Mouse (Mus musculus) hindbrain, embryonic 10.5 days (tissue): ENCODE results near the gene Hspd1. TPM values are rescaled to one million over a fixed set of nuclear protein-coding genes. Genes with fewer than 3 reads are reported as not detected.
"Not testable (repeated sequence)": the region's sequence is repeated elsewhere in the genome, so short reads cannot be mapped to it uniquely, and the experiment has no call there.

ENCODE experiments used
- DNase-seq: peaks from one replicate; pipeline ENCODE4 v3.0.0-alpha.2; 2017; ENCODE audit warnings: low spot score
- H3K27ac ChIP-seq: fragments of 300-500 bp; sonication (generic); 2 replicates; pipeline ENCODE4 v1.5.1; 2016; ENCODE audit warnings: mild to moderate bottlenecking, moderate library complexity
- H3K27me3 ChIP-seq: fragments of 300-500 bp; sonication (generic); 2 replicates; pipeline ENCODE4 v1.6.1; 2016; ENCODE audit warnings: mild to moderate bottlenecking; ENCODE audit not compliant: poor library complexity, insufficient read depth, severe bottlenecking
- H3K36me3 ChIP-seq: fragments of 300-500 bp; sonication (generic); 2 replicates; pipeline ENCODE4 v1.6.1; 2016; ENCODE audit warnings: mild to moderate bottlenecking, moderate library complexity
- H3K4me1 ChIP-seq: fragments of 300-500 bp; sonication (generic); replicated peaks from 2 replicates; pipeline ENCODE4 v1.6.1; 2016; ENCODE audit warnings: mild to moderate bottlenecking
- H3K4me3 ChIP-seq: fragments of 300-500 bp; sonication (generic); 2 replicates; pipeline ENCODE4 v1.5.1; 2016; ENCODE audit warnings: mild to moderate bottlenecking, moderate library complexity
- H3K9me3 ChIP-seq: fragments of 300-500 bp; sonication (generic); 2 replicates; pipeline ENCODE4 v1.6.1; 2016; ENCODE audit warnings: mild to moderate bottlenecking, moderate library complexity
- WGBS: fragments of 180-500 bp; shearing (Covaris S2); methylation state at CpG from one replicate; pipeline ENCODE4 v1.1.7; 2016; 5-methylcytosine and 5-hydroxymethylcytosine counted together
- polyA plus RNA-seq: library from polyadenylated mRNA; unstranded; fragments of >200 nt; fragmentation: Nextera tagmentation; extraction: Ambion mirVana; gene quantifications from 2 replicates; pipeline ENCODE4 v1.2.1, GENCODE M21; 2016

The Hspd1 gene
- polyA plus RNA-seq, 1 experiment from 2014 or later: 325 TPM

DNA sequence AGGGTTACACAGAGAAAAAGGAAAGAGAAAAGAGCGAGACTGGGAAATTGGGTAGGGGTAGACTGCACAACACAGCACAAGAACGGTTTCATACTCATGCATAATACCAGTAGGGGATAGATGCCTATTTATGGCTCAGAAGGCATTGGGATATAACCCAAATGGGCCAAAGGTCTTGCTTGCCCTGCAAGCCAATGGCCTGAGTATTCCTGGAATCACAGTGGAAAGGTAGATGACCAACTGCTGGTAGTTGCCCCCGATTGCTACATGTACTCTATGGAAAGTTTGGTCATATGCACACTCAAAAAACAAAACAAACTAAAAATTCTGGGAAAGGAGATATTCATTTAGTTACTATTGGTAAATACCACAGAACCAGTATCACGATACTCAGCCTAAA is 8.4 kb downstream of the Hspd1 start:
- Histone ChIP-seq H3K9me3 (0 out of 2 replicates have a peak, but pooled peaks cover 6% of the 10 kb centered on the region), H3K4me3 (no peak overlapping the region), H3K27ac (no peak overlapping the region), H3K4me1 (peaks cover 10% of the 10 kb centered on the region), H3K36me3 (peaks cover 87% of the 10 kb centered on the region), H3K27me3 (no peaks in the 10 kb centered on the region)
- WGBS: 93% methylated on average over 4 of the region's 4 CpGs
- DNase-seq: no peak

DNA sequence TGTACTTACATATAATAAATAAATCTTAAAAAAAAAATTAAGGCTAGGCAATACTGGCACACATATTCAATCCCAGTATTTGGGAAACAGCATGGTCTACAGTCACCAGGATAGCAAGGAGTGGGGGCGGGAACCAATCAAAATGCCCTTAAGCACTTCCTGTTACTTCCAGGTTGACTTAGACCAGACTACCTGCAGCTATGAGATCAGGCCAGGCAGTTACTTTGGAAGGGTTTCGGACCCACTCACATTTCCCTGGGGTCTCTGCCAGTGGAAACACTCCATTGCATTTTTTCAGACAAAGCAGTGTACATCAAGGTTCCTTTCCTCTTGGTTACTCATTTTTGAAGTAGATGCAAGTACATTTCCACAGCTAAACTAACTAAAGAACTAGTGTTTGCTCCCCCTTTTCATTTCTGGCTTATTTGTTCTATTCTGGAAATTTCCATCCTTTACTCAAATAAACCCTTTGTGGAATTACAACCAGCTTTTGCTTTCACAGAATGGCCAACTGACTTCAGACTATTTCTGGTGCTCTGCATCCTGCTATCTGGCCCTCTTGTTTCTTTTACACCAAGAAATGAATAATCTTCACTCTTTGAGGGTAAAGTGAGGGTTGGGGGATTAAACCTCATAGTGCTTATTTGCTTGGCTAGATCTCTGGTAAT is 11.1 kb downstream of the Hspd1 start:
- no peak for DNase-seq

DNA sequence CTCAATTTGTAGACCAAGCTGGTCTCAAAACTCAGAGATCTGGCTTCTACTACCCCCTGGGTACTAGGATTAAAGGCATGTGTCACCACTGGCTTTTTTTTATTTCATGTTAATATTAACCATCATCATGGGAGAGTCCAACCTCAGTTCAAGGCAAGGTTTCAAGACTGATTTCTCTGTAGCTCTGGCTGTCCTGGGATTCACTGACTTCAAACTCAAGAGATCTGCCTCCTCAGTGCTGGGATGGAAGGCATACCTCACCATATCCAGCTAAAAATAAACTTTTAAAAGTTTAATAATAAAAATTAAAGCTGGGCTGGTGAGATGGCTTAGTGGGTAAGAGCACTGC is 11.7 kb downstream of the Hspd1 start:
- Histone ChIP-seq H3K27ac (no peak overlapping the region), H3K36me3 (peaks cover 73% of the 10 kb centered on the region), H3K9me3 (no peaks in the 10 kb centered on the region), H3K4me1 (no peaks in the 10 kb centered on the region), H3K27me3 (no peaks in the 10 kb centered on the region), H3K4me3 (no peak overlapping the region)
- no peak for DNase-seq

More for the DNA sequence above, 11.1 kb downstream of the Hspd1 start:
- H3K9me3 ChIP-seq: no peaks in the 10 kb centered on the region
- WGBS: 85% methylated on average over 2 of the region's 2 CpGs
- H3K27me3 ChIP-seq: no peaks in the 10 kb centered on the region
- no peaks in the 10 kb centered on the region for H3K4me1 ChIP-seq
- no peak overlapping the region for H3K27ac ChIP-seq
- H3K36me3 ChIP-seq: peaks cover 74% of the 10 kb centered on the region
- H3K4me3 ChIP-seq: no peak overlapping the region

GRCm38 (mm10) chr1:55075652-55076394 is 12.2 kb downstream of the Hspd1 start:
- Histone ChIP-seq H3K27ac (no peak overlapping the region), H3K9me3 (no peaks in the 10 kb centered on the region), H3K4me1 (no peaks in the 10 kb centered on the region), H3K4me3 (no peak overlapping the region), H3K27me3 (no peaks in the 10 kb centered on the region), H3K36me3 (peaks cover 73% of the 10 kb centered on the region)
- no peak for DNase-seq
- 76% methylated on average over 5 of the region's 5 CpGs for WGBS

GRCm38 (mm10) chr1:55074757-55075156 is 13.3 kb downstream of the Hspd1 start:
- 69% methylated on average over 2 of the region's 2 CpGs for WGBS
- H3K4me1 ChIP-seq: no peaks in the 10 kb centered on the region
- H3K27ac ChIP-seq: no peak overlapping the region
- H3K9me3 ChIP-seq: no peaks in the 10 kb centered on the region
- H3K36me3 ChIP-seq: peaks cover 72% of the 10 kb centered on the region
- no peaks in the 10 kb centered on the region for H3K27me3 ChIP-seq
- no peak overlapping the region for H3K4me3 ChIP-seq
- DNase-seq: no peak

GRCm38 (mm10) chr1:55072328-55072727 is 15.7 kb downstream of the Hspd1 start:
- peaks cover 71% of the 10 kb centered on the region for H3K36me3 ChIP-seq

GRCm38 (mm10) chr1:55061772-55062171 is 26.3 kb downstream of the Hspd1 start:
- DNase-seq: no peak
- WGBS: 90% methylated on average over 4 of the region's 4 CpGs
- H3K9me3 ChIP-seq: no peaks in the 10 kb centered on the region
- H3K4me1 ChIP-seq: no peaks in the 10 kb centered on the region
- no peak overlapping the region for H3K27ac ChIP-seq
- peaks cover 54% of the 10 kb centered on the region for H3K36me3 ChIP-seq
- no peak overlapping the region for H3K4me3 ChIP-seq
- H3K27me3 ChIP-seq: no peaks in the 10 kb centered on the region

More at GRCm38 (mm10) chr1:55072328-55072727, 15.7 kb downstream of the Hspd1 start:
- H3K27ac ChIP-seq, H3K4me1 ChIP-seq, H3K9me3 ChIP-seq, H3K4me3 ChIP-seq, H3K27me3 ChIP-seq, DNase-seq: not testable (repeated sequence)

DNA sequence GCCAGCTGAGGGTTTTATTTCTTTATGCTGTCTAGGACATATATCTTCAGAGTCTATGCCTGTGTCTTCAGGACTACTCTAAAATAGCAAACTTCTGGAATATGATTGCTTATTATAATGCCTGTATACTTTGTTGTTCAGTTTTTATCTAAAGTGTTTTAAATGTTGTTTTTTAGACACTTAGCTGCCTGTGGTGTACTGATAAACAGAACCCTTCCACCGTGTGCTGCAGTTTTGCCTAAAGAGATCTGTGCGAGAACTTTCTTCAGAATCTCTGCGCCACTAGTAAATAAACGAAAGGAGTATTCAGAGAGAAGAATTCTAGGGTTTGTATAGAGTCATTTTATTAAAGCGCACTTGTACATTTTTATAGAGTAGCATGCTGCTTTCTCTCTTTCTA is 26.9 kb downstream of the Hspd1 start:
- H3K4me1 ChIP-seq: no peaks in the 10 kb centered on the region
- no peaks in the 10 kb centered on the region for H3K9me3 ChIP-seq
- H3K27me3 ChIP-seq: no peaks in the 10 kb centered on the region
- H3K36me3 ChIP-seq: peaks cover 54% of the 10 kb centered on the region
- no peak overlapping the region for H3K4me3 ChIP-seq
- 94% methylated on average over 5 of the region's 5 CpGs for WGBS
- H3K27ac ChIP-seq: no peak overlapping the region
- no peak for DNase-seq

DNA sequence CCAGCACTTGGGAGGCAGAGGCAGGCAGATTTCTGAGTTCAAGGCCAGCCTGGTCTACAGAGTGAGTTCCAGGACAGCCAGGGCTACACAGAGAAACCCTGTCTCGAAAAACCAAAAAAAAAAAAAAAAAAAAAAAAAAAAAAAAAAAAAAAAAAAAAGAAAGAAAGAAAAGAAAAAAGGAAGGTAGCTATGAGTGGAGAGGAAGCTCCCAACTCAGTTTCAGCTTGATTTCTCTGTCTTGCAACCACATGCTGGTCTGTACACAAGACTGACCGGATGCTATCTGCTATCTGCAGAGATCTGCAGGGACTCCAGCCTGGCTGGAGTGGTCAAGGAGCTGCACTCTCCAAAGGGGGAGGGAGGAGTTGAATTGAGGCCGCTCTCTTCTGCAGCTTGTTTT is 29.7 kb downstream of the Hspd1 start:
- peaks cover 37% of the 10 kb centered on the region for H3K36me3 ChIP-seq
- 81% methylated on average over 2 of the region's 3 CpGs for WGBS

DNA sequence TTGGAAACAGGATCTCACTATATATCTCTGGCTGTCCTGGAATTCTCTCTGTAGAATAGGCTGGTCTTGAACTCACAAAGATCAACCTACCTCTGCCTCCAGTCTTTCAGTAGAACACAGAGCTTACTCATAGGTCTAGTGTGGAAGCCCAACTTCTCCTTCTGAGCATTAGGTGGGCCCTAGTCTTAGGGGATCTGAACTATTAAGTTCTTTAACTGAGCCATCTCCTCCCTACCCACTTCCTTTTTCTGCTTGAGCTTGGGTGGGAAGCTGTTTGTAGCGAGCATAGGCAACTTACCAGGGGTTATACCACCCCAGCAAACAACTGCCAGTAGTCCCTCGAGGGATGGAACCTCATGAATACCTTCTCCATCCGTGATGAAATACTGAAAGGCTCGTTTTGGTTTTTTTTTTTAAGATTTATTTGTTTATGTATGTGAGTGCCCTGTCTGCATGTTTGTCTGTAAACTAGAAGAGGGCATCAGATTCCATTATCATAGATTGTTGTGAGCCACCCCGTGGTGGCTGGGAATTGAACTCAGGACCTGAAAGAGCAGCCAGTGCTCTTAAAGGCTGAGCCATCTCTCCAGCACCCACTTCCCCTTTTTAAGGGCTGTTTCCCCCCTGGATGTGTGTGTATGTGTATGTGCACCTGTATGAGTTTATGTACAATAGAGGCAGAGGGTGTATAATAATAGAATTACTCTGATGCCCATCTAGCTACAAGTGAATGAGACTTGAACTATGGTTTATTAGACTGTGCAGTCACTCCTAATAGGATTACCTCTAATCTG is 32.5 kb downstream of the Hspd1 start:
- Histone ChIP-seq H3K4me1 (peaks cover 19% of the 10 kb centered on the region), H3K4me3 (no peak overlapping the region), H3K9me3 (no peaks in the 10 kb centered on the region), H3K27ac (no peak overlapping the region), H3K36me3 (peaks cover 21% of the 10 kb centered on the region), H3K27me3 (peaks cover 5% of the 10 kb centered on the region; the same call in 1 of the 2 replicates)
- no peak for DNase-seq
- WGBS: 82% methylated on average over 5 of the region's 5 CpGs

More for the DNA sequence above, 29.7 kb downstream of the Hspd1 start:
- not testable (repeated sequence) for H3K27me3 ChIP-seq, H3K27ac ChIP-seq, H3K4me1 ChIP-seq, H3K9me3 ChIP-seq, H3K4me3 ChIP-seq, DNase-seq

- peaks cover 5% of the 10 kb centered on the region; the same call in 1 of the 2 replicates for H3K27me3 ChIP-seq
- WGBS: 81% methylated on average over 4 of the region's 4 CpGs
- H3K27ac ChIP-seq: no peak overlapping the region
- H3K4me1 ChIP-seq: peaks cover 19% of the 10 kb centered on the region
- peak overlapping the region; percentile 87 for H3K4me3 ChIP-seq
- no peaks in the 10 kb centered on the region for H3K9me3 ChIP-seq
- H3K36me3 ChIP-seq: peaks cover 20% of the 10 kb centered on the region
- no peak for DNase-seq
Measured at GRCm38 (mm10) chr1:55053596-55053995, 34.4 kb downstream of the Hspd1 start.

DNA sequence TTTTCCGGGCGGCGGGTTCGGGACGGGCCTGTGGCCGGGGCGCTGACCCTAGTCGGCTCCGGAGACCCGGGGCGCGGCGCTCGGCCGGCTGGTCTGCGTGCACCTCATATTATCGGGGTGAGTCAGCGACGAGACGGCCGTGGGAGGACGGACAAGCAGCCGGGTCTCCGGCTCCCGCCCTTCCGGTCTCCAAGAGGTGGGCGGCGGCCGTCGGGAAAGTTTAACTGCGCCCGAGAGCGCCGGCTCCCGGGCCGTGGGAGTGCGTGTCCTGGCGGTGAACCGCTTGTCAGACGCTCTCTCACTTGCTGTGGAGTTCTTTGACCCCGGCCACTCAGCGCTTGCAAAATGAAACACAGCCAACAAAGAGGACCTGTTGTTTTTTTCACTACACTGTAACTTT is 35.0 kb downstream of the Hspd1 start:
- Histone ChIP-seq H3K36me3 (peaks cover 20% of the 10 kb centered on the region), H3K4me3 (peak overlapping the region; percentile 87), H3K27ac (peak overlapping the region; percentile 91), H3K27me3 (peaks cover 5% of the 10 kb centered on the region; the same call in 1 of the 2 replicates), H3K9me3 (no peaks in the 10 kb centered on the region), H3K4me1 (peaks cover 19% of the 10 kb centered on the region)
- WGBS: under 1% methylated on average over 42 of the region's 42 CpGs
- no peak for DNase-seq
